Mouse (Mus musculus): Measurements from ENCODE around the gene Ranbp2. TPM values are rescaled to one million over a fixed set of nuclear protein-coding genes. Genes with fewer than 3 reads are reported as not detected.

The Ranbp2 gene
- 10 to 100 TPM; 79.4 to 80.8 TPM for total RNA-seq (2021)
- long read RNA-seq, full-length matches to known transcripts: 11 of 27 reads
- long read RNA-seq, partial matches to known transcripts: 13 of 27 reads
- long read RNA-seq, other reads (novel, unspliced or antisense): 3 of 27 reads

DNA sequence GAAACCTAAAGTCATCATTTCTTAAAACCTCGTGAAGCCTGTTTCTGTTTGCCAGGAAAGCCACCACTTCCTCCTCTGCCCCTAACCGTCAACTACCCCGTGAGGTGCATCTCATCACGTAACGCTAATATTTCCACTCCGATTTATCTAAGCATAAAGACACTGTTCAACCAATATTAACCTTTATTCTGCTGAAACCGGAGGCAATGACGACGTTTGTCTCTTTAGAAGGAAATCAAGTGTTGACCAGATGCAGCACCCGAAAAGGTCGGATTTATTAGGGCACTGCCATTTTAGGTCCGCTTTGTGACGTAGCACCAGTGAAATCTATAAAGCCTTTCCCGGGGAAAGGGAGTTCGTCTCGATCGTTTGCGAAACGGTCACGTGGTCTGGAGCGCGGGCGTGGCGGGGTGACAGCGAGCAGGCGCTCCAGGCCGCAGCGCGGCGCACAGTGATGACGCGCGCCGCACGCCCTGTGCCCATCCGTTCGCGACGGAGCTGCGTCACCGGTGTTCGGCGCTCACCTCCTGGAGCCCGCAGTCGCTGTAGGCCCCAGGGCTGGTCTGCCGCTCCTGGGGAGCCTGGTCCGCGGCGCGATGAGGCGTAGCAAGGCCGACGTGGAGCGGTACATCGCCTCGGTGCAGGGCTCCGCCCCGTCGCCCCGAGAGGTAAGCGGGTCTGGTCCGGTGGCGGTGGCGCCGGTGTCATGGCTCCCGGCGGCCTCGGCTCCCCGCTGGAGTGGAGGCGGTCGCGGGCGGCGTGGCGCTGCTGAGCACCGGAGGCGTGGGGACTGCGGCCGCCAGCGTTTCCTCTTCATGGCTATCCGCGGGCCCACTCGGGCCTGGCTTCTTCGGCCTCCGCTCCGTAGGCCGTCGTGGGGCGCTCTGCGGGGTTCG is at the start of gene Ranbp2:
Gene Ranbp2, plus strand, starts transcription at position 537 of the 896 bp plus-strand sequence.
- peak; percentile 98 to 99 for DNase-seq (ENCODE audit: low spot score in 2 of 2)

DNA sequence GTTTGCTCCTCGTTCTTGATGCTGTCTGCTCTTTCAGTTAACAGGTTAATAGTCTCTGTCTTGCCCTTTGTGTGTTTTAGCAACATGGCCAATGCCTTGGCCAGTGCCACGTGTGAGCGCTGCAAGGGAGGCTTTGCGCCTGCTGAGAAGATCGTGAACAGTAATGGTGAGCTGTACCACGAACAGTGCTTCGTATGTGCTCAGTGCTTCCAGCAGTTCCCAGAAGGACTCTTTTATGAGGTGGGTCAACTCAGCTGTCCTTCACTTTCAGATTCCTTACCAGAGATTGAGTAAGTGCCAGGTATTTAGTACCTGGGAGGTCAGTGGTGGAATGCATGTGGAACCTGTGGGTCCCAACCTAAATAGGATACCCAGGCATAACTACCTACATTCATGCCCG is 47.8 kb upstream of the Ranbp2 start:
- DNase-seq (ENCODE audit: low spot score in 2 of 2): no peak

DNA sequence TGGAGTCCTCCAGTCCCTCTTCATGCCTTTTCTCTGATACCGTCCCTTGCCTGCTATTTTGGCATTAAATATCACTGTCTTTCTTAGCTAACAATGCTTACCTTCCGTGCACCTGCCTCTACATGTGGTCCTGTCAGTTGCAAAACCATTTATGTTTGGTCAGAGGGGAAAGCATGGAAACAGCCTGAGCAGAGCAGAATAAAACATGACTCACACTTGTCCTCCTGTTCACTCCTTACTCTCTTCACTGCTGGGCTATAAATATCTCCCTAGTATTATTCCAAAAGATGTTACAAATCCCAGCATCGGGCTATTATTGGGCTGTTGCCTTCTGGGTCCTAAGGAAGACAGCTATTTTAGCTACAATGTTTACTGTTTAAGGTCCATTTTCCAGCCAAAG is 44.9 kb upstream of the Ranbp2 start:
- DNase-seq (ENCODE audit: low spot score in 2 of 2): peak in 1 of 2 experiments; percentile 63

DNA sequence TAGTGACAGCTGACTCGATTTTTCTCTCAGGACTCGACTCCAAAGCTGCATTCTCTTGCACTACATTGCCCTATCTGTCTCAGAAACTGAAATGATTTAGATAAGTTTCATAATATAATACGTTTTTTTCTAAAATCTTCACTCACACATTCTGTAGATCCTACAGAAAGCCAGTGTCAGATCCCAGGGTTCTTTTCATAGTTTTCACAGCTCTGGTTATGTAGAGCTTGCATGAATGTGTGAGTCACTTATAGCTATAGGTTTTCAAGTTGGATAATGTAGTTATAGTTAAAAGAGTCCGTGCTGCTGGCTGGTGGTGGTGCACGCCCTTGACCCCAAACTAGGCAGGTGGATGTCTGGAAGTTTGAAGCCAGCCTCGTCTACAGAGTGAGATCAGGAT is 42.1 kb upstream of the Ranbp2 start:
- no peak for DNase-seq (ENCODE audit: low spot score in 2 of 2)

DNA sequence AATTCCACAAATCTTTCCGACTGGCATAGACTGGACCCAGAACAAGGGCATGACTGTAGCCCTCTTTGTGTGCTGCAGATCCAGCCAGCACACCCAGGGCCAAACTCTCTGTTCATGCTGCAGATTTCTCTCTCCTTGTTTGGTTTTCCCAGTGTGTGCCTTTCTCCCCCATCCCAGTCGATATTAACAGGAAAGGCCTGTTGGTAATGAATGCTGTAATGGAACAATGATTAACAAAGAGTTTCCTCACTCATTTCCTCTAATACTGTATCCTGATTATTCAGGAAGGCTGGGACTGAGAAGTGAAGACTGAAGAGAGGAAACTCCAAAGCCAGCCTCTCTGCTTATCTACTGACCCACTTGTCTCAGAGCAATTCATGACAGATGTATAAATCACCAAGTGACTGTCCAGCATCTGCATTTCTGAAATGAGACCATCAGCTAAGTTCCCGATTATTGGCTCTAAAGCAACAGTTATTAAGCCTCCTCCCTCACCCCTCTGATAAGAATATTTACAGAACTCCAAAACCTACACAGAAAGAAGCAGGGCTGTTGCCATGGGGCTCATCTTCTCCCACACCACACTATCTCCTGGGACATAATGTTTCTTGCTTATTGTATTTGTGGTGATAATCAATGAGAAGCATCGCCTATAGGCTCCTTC is 41.3 kb upstream of the Ranbp2 start:
- DNase-seq (ENCODE audit: low spot score in 2 of 2): no peak

DNA sequence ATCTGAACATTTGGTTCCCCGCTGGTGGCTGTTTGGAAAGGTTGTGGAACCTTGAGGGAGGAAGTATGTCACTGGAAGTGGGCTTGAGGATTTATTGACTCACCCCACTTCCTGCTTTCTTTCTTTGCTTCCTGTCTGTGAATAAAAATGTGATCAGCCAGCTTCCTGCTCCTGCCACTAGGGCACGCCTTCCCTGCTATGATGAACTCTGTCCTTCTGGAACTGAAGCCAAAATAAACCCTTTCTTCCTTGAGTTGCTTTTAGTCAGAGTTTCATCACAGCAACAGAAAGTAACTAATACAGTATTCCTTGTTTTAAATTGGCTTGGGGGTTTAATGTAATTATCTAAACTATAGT is 40.8 kb upstream of the Ranbp2 start:
- DNase-seq (ENCODE audit: low spot score in 2 of 2): no peak

DNA sequence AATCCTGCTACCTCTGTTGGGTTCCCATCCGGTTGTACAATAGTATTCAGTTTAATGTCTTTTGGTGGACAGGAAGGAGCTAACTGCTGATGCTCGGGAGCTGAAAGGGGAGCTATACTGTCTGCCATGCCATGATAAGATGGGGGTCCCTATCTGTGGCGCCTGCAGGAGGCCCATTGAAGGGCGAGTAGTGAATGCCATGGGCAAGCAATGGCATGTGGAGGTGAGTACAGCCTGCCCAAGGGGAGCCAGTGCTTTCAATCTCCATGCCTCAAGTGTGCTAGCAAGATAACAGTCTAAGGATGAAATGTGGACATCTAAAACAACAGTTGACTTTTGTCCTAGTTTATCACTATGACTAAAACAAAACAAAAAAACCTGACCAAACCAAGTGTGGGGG is 34.4 kb upstream of the Ranbp2 start:
- no peak for DNase-seq (ENCODE audit: low spot score in 2 of 2)

DNA sequence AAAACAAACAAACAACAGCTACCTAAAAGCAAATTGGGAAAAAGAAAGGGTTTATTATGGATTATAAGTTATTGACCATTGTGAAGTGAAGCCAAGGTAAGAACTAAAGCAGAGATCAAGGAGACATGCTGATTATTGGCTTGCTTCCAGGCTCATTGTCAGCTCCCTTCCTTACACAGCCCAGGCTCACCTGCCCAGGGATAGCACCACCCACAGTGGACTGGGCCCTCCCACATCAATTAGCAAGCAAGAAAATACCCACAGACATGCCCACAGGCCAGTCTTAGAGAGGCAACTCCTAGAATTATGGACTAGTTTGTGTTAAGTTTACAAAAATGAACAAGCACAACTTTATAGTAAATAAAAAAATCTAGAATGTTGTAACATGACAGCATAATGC is 33.9 kb upstream of the Ranbp2 start:
- DNase-seq (ENCODE audit: low spot score in 2 of 2): no peak

DNA sequence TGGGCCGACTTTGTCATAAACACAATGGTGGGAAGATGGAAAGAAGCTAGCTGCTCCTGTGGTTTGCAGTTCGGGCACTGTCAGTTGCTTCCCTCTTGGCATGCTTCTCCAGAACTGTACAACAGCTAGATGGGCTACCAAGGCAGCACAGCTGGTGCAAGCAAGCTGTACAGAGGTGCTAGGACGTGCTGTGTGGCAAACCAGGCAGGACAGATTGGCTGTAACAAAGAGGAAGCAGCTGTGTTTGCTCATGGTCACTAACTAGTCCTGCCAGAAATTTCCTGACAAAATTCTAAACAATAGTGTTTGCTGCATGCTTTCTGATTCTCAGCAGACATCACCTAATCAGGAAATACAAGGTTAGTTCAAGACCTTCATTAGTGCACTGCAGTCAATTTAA is 30.0 kb upstream of the Ranbp2 start:
- no peak for DNase-seq (ENCODE audit: low spot score in 2 of 2)

DNA sequence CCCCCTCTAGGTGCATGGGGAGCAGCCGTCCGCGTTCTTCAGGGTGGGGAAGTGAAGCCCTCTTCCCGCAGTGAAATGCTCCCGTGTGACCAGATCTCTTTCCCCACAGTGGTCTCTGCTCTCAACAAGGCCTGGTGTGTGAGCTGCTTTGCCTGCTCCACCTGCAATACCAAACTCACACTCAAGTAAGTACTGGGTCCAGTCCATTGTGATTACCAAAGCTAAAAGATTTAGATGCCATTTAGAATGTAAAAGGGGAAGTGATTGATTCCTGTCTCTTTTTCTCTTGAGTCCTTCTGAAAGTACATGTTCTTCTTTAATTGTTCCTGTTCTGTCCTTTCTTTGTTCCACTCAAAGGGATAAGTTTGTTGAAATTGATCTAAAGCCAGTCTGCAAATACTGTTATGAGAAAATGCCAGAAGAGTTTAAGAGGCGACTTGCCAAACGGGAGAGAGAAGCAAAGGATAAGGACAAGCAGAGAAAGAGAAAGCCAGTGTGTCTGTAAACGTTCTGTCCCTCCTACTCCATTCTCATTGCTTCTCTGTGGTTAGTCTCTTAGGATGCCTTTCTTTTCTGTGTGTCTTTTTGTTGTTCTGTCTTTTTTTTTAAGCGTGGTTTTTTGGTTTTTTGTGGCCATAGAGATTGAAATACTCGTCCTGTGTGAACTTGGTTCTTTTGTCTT is 28.3 kb upstream of the Ranbp2 start:
- DNase-seq (ENCODE audit: low spot score in 2 of 2): no peak

DNA sequence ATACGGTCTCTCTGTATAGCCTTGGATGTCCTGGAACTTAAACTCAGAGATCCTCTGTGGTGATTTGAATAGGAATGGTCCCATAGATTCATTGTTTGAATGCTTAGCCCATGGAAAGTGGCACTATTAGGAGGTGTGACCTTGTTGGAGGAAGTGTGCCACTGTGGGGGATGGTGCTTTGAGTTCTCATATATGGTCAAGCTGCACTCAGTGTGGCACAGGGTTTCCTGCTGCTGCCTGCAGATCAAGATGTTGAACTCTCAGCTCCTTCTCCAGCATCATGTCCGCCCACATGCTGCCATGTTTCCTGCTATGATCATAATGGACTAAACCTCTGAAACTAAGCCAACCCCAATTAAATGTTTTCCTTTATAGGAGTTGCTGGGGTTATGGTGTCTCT is 18.8 kb upstream of the Ranbp2 start:
- no peak for DNase-seq (ENCODE audit: low spot score in 2 of 2)

DNA sequence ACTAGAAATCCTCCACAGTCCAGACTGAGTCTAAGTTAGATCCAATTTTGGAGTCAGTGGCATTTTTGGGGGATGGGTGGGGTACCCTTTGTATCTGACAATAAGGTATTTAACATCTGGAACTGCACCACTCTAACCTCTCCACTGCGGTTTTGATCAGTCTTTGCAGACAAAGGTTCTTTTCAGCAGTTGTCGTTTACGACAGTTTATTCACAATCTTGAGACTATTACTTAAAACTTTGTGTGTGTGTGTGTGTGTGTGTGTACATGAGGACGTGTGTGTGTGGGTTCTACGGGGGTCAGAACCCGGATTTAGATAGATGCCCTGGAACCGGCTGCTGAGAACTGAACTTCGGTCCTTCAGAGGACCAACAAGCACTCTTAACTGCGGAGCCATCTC is 870 bp upstream of the Ranbp2 start:
- DNase-seq (ENCODE audit: low spot score in 2 of 2): no peak

DNA sequence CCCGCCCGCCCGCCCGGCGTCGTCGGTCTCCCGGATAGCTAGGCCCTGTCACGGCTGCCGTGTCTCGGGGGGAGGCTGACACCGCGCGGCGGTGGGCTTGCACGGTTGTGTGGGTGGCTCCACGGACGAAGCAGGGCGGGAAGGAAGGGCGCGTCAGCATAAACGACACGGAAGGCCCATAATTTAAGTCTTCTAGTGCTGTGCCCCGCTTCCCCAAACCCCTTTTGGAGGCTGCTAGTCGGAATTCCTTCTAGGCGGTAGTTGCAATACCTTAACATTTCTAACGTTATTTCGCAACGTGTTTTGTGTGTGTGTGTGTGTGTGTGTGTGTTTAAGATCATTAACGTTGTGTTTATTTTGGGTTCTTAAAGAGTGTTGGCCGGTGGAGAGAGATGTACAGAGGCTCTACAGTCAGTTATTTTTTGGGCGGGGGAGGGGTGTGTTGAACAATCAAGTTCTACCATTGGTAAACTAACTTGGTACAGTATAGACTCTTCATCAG is 611 bp downstream of the Ranbp2 start:
- no peak for DNase-seq (ENCODE audit: low spot score in 2 of 2)

DNA sequence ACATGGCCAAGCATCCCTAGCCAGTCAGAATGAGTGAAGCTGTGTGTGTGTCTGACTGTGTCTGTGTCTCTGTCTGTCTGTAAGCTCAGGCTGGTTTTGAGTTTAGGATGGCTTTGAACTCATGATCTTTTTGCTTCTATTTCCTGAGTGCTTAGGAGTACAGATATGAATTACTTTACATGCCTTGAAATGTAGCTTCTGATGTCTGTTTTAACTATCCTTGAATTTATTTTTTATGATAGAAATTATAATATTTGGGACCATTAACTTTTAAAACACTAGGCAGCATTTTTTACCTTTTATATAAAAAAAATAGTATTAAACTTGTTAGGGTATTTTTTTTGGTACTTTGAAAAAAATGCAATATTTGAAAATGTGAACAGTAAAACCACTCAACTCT is 4.9 kb downstream of the Ranbp2 start:
- no peak for DNase-seq (ENCODE audit: low spot score in 2 of 2)

DNA sequence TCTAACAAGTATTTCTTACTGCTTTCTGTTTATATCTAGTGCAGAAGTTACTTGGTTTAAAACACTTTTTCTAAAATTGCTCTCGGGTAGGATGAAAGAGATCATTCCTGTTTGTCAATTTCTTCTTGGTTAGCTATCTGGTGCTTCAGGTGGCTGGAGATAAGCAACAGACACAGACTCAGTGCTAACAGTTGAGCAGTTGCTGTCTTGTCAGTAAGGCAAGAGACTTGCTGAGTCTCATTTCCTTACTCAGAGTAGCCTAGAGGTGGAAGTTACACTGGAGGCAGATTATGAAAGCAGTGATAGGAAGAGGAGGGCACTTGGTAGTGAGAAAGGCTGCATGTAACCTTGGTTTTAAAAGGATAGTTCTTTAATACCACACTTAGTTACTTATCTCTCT is 5.5 kb downstream of the Ranbp2 start:
- DNase-seq (ENCODE audit: low spot score in 2 of 2): no peak

DNA sequence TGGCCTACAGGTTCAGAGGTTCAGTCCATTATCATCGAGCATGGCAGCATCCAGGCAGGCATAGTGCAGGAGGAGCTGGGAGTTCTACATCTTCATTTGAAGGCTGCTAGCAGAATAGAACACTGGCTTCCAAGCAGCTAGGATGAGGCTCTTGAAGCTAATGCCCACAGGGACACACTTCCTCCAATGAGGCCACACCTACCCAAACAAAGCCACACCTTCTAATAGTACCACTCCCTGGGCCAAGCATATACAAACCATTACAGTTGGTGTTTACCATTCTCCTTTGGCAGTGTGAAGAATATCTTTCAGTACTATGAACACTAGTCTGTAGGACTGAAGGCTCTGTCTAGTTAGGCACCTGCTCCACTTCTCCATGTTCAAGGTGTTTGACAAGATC is 13.2 kb downstream of the Ranbp2 start:
- DNase-seq (ENCODE audit: low spot score in 2 of 2): no peak

DNA sequence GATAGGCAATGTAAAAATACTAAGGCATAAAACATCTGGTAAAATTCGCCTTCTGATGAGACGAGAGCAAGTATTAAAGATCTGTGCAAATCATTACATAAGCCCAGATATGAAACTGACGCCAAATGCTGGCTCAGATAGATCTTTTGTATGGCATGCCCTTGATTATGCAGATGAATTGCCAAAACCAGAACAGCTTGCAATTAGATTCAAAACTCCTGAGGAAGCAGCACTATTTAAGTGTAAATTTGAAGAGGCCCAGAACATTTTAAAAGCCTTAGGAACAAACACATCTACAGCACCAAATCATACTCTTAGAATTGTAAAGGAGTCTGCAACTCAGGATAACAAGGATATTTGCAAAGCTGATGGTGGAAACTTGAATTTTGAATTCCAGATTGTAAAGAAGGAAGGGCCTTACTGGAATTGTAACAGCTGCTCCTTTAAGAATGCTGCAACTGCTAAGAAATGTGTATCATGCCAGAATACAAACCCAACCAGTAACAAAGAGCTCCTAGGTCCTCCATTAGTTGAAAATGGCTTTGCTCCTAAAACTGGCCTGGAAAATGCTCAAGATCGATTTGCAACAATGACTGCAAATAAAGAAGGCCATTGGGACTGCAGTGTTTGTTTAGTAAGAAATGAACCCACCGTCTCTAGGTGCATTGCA is 30.5 kb downstream of the Ranbp2 start:
- peak; percentile 46 to 83 for DNase-seq (ENCODE audit: low spot score in 2 of 2)

DNA sequence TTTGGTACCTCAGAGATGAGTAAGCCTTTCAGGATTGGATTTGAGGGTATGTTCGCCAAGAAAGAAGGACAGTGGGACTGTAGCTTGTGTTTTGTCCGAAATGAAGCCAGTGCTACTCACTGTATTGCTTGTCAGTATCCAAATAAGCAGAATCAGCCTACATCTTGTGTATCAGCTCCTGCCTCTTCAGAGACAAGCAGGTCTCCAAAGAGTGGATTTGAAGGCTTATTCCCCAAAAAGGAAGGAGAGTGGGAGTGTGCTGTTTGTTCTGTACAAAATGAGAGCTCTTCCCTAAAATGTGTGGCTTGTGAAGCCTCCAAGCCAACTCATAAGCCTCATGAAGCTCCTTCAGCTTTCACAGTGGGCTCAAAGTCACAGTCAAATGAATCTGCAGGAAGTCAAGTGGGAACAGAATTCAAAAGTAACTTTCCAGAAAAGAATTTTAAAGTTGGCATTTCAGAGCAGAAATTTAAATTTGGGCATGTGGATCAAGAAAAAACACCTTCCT is 31.4 kb downstream of the Ranbp2 start:
- peak in 1 of 2 experiments; percentile 18 for DNase-seq (ENCODE audit: low spot score in 2 of 2)

DNA sequence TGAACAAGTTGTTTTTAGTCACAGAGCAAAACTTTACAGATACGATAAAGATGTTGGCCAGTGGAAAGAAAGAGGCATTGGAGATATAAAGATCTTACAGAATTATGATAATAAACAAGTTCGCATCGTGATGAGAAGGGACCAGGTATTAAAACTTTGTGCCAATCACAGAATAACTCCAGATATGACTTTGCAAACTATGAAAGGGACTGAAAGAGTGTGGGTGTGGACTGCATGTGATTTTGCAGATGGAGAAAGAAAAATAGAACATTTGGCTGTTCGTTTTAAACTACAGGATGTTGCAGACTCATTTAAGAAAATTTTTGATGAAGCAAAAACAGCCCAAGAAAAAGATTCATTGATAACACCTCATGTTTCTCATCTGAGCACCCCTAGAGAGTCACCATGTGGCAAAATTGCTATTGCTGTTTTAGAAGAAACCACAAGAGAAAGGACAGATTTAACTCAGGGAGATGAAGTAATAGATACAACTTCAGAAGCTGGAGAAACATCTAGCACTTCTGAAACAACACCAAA is 33.3 kb downstream of the Ranbp2 start:
- DNase-seq (ENCODE audit: low spot score in 2 of 2): peak in 1 of 2 experiments; percentile 24

DNA sequence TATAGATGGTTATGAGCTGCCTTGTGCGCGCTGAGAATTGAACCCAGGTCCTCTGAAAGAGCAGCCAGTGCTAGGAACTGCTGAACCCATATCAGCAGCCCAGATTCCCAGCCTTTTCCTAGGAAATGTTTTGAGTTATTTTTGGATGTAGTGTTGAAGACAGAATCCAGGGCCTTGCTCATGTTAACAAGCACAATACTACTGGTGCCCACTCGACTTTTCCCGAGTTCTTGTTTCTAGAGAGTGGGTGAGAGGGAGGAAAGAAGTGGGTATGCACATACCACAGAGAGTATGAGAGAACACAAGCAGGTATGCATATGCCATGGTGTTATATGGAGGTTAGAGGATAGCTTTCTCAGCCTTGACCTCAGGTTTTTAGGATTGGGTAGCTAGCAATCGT is 44.3 kb downstream of the Ranbp2 start:
- no peak for DNase-seq (ENCODE audit: low spot score in 2 of 2)

DNA sequence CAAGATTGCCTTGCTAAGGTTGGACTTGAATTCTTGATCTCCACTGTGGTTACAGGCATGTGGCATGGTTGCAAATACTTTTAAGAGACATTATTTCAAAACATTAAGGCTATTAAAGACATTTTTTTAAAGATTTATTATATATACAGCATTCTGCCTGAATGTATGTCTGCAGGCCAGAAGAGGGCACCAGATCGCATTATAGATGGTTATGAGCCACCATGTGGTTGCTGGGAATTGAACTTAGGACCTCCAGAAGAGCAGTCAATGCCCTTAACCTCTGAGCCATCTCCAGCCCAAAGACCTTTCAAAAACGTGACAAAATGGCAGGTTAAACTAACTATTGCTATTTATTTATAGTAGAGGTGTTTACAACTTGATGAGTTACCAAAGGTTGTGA is 48.9 kb downstream of the Ranbp2 start:
- no peak for DNase-seq (ENCODE audit: low spot score in 2 of 2)

Measured in layer of hippocampus, adult 18-20 months (tissue).